Mouse (Mus musculus) Patski (cell line): Measurements from ENCODE around the gene Hist1h1t. TPM values are rescaled to one million over a fixed set of nuclear protein-coding genes. Genes with fewer than 3 reads are reported as not detected.
A peak's percentile ranks its signal among the peaks of the same experiment; 100 is the strongest.
"Not testable (repeated sequence)": the region's sequence is repeated elsewhere in the genome, so short reads cannot be mapped to it uniquely, and the experiment has no call there.

ENCODE experiments used
- ATAC-seq: fragments of 100-300 bp; one replicate; pipeline ENCODE4 v1.8.0; 2021
- CTCF ChIA-PET: fragments of 350-600 bp; sonication (Branson Sonifier 250); formaldehyde crosslinking; loops from one replicate; lab custom pipeline; 2022; ENCODE audit warnings: inconsistent platforms; lab: Charles Lee
- POLR2A ChIA-PET: fragments of 350-600 bp; sonication (Branson Sonifier 250); formaldehyde crosslinking; loops from one replicate; lab custom pipeline; 2022; ENCODE audit warnings: antibody characterized with exemption, inconsistent platforms; lab: Charles Lee
- DNase-seq: peaks from one replicate; pipeline ENCODE4 v3.0.0-alpha.2; 2011; ENCODE audit warnings: low read depth, low spot score
- H3K27me3 ChIP-seq: fragments of 371-371 bp; one replicate; pipeline ENCODE4 v1.5.1; 2021
- CTCF ChIP-seq: fragments of 100-300 bp; IDR thresholded peaks from one replicate; pipeline ENCODE4 v1.5.1; 2021
- in situ Hi-C: fragments of 300-500 bp; cut with MboI; formaldehyde crosslinking; loops from 3 replicates; pipeline ENCODE4 v1.11.1; 2018; ENCODE audit warnings: low pct_unique_long_range_greater_than_20kb, mixed read lengths
- polyA plus RNA-seq: library from polyadenylated mRNA; unstranded; gene quantifications from one replicate; pipeline ENCODE4 v1.2.3, GENCODE M21; 2021

Gene Hist1h1t
- polyA plus RNA-seq, 1 experiment from 2014 or later: 4.6 TPM

DNA sequence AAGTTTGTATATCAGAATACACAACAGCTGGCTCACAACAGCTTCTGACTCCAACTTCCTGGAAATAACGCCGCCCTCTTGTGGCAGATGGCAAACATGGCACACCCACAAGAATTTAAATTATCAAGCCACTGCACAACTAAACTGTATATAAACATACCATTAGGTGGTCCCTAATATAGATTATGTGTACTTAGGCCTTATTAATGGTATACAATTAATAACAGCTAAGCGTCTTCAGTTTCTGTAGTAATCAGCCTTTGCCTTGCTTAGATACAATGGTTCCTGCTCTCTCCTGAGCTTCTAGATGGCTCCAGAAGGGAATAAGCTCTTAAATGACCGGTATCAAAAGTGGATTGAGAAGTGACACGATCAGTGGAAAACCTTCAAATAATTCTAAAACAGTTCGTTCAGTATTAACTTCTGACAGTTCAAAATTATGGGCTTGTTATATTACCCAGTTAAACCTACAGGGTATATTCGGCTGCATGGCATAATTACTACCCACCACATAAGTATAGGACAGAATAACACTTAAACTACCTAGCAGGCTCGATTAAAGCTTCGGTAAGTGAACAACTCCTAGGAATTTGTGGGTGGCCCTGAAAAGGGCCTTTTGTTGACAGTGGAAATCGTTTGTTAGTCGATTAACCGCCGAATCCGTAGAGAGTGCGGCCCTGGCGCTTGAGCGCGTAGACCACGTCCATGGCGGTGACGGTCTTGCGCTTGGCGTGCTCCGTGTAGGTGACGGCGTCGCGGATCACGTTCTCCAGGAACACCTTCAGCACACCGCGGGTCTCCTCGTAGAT is 2.1 kb downstream of the Hist1h1t start:
- no peak for DNase-seq
- TF ChIP-seq CTCF: peak; percentile 85
- no peaks in the 10 kb centered on the region for H3K27me3 ChIP-seq
- ChIA-PET CTCF (interaction anchor here (0.8 to 7.1 kb wide), 11 partner anchors 9 to 72 kb away, joined by 3 to 137 read pairs (median 4); partner anchors contain the start of genes Hist1h1c, Hist1h2bc and Hist1h3c), POLR2A (interaction anchor here (0.6 to 2.2 kb wide), 12 partner anchors 8 to 127 kb away, joined by 3 to 14 read pairs (median 4); partner anchors contain the start of genes Hist1h2ac, Hist1h2ae, Hist1h2bc and Hist1h2bg)
- peak; percentile 28 for ATAC-seq
- in situ Hi-C loops: loop anchor here (10.0 kb wide), 2 partner anchors 133 to 1663 kb away; partner anchors contain the start of genes Hist1h2ah, Hist1h2bk and Hist1h3e

DNA sequence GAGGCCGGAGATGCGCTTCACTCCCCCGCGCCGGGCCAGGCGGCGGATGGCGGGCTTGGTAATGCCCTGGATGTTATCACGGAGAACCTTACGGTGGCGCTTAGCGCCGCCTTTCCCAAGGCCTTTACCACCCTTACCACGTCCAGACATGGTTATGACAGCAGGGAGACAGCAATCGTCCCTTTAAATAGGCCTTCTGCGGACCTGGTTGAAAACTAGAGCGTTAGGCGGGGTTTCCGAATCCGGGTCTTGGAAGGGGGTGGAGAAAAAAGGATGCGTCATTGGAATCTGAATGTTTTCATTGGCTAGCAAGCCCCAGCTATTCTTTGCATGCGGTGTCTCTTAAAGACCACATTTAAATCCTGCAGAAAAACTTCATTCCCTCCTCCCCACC is 2.7 kb downstream of the Hist1h1t start, which contains the start of gene Hist1h4c:
Gene Hist1h4c, minus strand, starts transcription at position 155 of the 394 bp plus-strand sequence.
- POLR2A ChIA-PET: interaction anchor here (0.6 to 2.2 kb wide), 7 partner anchors 9 to 128 kb away, joined by 3 to 14 read pairs (median 4); partner anchors contain the start of genes Hist1h2ac, Hist1h2ae, Hist1h2bc and Hist1h2bg
- DNase-seq: peak; percentile 99
- no peaks in the 10 kb centered on the region for H3K27me3 ChIP-seq
- peak; percentile 84 for ATAC-seq
- no peak for TF ChIP-seq CTCF
- in situ Hi-C loops: loop anchor here (10.0 kb wide), 2 partner anchors 133 to 1663 kb away; partner anchors contain the start of genes Hist1h2ah, Hist1h2bk and Hist1h3e
- CTCF ChIA-PET: interaction anchor here (1.0 to 7.1 kb wide), 8 partner anchors 10 to 73 kb away, joined by 3 to 137 read pairs (median 8); partner anchors contain the start of genes Hist1h1c, Hist1h2bc and Hist1h3c

DNA sequence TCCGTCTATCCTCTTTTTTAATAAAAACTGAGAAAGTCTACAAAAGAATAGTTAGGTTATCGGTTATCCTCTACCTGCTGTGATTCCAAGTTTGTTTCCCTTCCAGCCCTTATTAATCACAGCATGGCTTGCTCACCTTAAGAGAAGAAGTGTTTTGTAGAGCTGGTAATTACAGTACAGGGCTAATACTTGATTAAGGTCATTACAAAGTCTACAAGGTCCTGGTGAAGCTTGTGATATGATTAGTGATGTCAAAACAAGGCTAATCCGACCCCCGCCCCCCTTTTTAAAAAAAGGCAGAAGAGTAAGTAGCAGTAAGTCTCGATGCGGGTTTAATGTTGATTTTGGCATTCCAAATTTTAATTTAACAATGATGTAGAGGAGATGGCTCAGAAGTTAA is 3.4 kb downstream of the Hist1h1t start:
- ChIA-PET CTCF (interaction anchor here (1.7 to 7.1 kb wide), 3 partner anchors 13 to 69 kb away, joined by 5 to 137 read pairs (median 13); partner anchors contain the start of genes Hist1h1c and Hist1h3c), POLR2A (interaction anchor here (0.6 to 2.2 kb wide), 3 partner anchors 14 to 60 kb away, joined by 3 to 14 read pairs (median 4); partner anchors contain the start of genes Hist1h2ac and Hist1h2bc)
- DNase-seq (no peak), ATAC-seq (no peak)
- no peak for TF ChIP-seq CTCF
- in situ Hi-C loops: loop anchor here (10.0 kb wide), 2 partner anchors 134 to 1664 kb away; partner anchors contain the start of genes Hist1h2ah, Hist1h2bk and Hist1h3e
- H3K27me3 ChIP-seq: no peaks in the 10 kb centered on the region

DNA sequence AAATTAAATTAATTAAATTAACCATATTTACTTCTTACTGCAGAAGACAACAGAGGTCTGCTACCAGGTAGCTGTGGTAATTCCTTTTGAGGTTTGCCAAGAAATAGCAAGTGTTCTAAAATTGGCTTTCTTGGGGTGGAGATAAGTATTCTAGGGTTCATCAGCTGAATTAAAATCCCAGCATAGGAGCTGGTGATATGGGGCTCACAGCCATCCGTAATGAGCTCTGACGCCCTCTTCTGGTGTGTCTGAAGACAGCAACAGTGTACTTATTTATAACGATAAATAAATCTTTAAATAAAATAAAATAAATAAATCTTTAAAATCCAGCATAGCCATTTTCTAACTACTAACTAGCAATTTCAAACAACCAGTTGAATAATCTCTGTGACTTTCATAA is 4.2 kb downstream of the Hist1h1t start:
- CTCF ChIA-PET: interaction anchor here (7.1 kb wide), 1 partner anchor 39 kb away, joined by 137 read pairs; the partner anchor contains the start of genes Hist1h1c and Hist1h3c

DNA sequence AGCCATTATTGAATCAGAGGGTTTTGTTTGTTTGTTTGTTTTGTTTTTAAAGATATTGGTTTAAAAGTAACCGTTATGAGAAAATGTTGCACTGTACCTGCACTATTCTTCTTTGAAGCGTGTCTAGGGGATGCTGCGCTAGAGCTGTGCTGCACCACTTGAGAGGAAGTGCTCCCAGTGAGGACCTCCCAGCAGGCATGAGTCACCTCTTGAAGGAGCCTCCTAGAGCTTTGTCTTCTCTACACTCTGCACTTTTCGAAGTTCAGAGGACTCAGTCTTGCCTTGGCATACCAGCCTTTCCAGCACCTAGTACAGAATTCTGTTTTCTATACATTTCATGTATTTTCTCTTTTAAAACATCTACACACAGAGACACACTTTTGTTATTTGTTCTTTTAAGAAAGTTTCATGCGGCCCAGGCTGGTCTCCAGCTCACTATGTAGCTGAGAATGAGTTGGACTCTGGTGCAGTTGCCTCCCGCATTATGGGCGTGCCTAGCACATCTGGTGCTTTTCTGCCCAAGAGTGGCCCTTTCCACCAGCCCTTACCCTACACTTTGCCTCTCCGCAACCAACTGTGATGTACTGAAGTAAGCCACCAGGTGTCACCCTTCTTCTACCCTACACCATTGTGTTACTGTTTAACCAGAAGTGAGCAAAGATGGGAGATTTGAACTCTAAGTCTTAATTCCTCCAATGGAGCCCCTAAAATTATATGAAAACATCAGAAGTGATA is 5.3 kb downstream of the Hist1h1t start:
- ATAC-seq: peak; percentile 84
- CTCF ChIA-PET: interaction anchor here (0.8 to 7.1 kb wide), 11 partner anchors 10 to 79 kb away, joined by 3 to 137 read pairs (median 4); partner anchors contain the start of genes Hfe, Hist1h1c, Hist1h3b and Hist1h3c
- peak; percentile 72 for DNase-seq
- peak; percentile 87 for TF ChIP-seq CTCF
- in situ Hi-C loops: no loop called here
- no peaks in the 10 kb centered on the region for H3K27me3 ChIP-seq
- POLR2A ChIA-PET: interaction anchor here (1.3 to 2.6 kb wide), 3 partner anchors 30 to 39 kb away, joined by 4 to 12 read pairs (median 4); no protein-coding TSS in a partner anchor

More for the DNA sequence above, 4.2 kb downstream of the Hist1h1t start:
- TF ChIP-seq CTCF: peak; percentile 33
- POLR2A ChIA-PET: interaction anchor here (1.3 to 2.6 kb wide), 2 partner anchors 34 to 40 kb away, joined by 4 to 12 read pairs; no protein-coding TSS in a partner anchor
- ATAC-seq: no peak
- no peak for DNase-seq
- in situ Hi-C loops: loop anchor here (10.0 kb wide), 2 partner anchors 135 to 1665 kb away; partner anchors contain the start of genes Hist1h2ah, Hist1h2bk and Hist1h3e
- no peaks in the 10 kb centered on the region for H3K27me3 ChIP-seq

DNA sequence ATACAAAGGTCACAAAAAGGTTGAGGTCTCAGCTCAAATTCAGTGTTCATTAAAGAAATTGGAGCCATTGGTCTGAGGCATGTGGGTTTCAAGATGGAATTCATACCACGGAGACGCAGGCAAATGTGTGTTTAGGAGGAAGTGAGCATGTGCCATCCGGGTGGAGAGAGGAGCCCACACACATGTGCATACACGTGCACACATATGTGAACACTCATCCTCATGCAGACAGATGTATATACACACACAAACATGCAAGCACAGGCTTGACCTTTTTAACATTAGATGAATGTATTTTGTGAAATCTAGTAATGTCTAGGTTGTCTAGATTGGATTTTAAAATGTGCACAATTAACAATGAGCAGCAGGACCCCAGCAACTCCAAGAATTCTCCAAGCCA is 6.6 kb downstream of the Hist1h1t start:
- H3K27me3 ChIP-seq: no peaks in the 10 kb centered on the region
- ChIA-PET CTCF (interaction anchor here (1.0 to 7.1 kb wide), 7 partner anchors 9 to 37 kb away, joined by 3 to 137 read pairs (median 6); partner anchors contain the start of genes Hfe, Hist1h1c and Hist1h3c), POLR2A (interaction anchor here (2.6 kb wide), 1 partner anchor 31 kb away, joined by 12 read pairs; no protein-coding TSS in a partner anchor)
- in situ Hi-C loops: no loop called here
- DNase-seq: no peak
- no peak for ATAC-seq
- TF ChIP-seq CTCF: no peak

DNA sequence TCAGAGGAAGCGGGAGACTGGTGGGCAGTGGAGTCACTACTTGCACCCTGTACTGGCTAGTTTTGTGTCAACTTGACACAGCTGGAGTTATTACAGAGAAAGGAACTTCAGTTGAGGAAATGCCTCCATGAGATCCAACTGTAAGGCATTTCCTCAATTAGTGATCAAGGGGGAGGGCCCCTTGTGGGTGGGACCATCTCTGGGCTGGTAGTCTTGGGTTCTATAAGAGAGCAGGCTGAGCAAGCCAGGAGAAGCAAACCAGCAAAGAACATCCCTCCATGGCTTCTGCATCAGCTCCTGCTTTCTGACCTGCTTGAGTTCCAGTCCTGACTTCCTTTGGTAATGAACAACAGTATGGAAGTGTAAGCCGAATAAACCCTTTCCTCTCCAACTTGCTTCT is 7.2 kb downstream of the Hist1h1t start:
- POLR2A ChIA-PET, in situ Hi-C loops, ATAC-seq, DNase-seq, H3K27me3 ChIP-seq: not testable (repeated sequence)
- CTCF ChIA-PET: interaction anchor here (1.1 to 7.1 kb wide), 2 partner anchors 11 to 36 kb away, joined by 3 to 137 read pairs; partner anchors contain the start of genes Hist1h1c and Hist1h3c

DNA sequence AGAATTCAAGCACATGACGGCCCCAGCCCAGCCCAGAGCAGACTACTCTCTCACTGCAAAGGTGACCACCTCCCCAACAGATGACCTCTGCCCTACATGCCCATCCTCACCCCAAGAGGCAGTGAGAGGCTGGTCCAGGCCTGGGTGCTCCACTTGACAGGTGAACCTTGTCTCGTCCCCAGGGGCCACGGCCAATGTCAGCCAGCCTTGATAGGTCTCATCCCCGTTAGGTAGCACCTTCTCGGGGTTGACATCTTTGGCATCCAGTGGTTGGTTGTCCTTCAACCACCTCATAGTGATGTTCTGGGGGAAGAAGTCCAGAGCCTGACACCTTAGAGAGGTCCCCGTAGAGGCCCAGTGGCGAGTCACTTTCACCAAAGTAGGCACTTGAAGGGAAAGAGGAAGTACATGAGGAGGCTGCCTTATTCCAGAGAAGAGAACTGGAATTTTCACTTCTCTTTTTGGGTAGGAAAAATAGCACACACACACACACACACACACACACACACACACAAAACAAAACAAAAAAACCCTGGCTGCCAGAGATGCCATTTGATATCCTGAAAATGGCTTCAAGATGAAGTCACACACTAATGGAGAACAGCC is 10.2 kb downstream of the Hist1h1t start:
- no peaks in the 10 kb centered on the region for H3K27me3 ChIP-seq
- ChIA-PET CTCF (no interaction called here), POLR2A (no interaction called here)
- ATAC-seq: no peak
- in situ Hi-C loops: no loop called here
- DNase-seq: no peak
- TF ChIP-seq CTCF: no peak

DNA sequence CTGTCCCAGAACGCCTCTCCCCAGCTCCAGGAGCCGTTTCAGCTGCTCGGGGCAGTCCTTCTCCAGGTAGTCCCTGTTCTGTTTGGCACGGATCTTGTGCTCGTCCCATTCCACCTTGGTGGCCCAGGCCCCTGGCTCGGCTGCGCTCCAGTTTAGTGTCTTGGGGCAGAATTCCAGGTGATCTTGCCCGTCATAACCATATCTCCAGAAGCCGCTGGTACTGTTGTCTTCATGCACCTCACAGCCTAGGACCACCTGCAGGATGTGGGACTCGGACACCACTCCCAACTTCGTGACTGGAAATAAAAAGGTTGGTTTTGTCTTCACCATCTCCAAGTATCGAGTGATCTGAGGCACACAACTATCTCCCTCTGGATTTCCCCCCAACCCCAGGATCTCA is 11.2 kb downstream of the Hist1h1t start:
- CTCF ChIA-PET: interaction anchor here (2.9 kb wide), 1 partner anchor 25 kb away, joined by 21 read pairs; no protein-coding TSS in a partner anchor
- H3K27me3 ChIP-seq: no peaks in the 10 kb centered on the region
- TF ChIP-seq CTCF: no peak
- in situ Hi-C loops: no loop called here
- ATAC-seq: no peak
- POLR2A ChIA-PET: no interaction called here
- DNase-seq: no peak
